8 mouse cellular contexts compared by ENCODE assay signal in genomic region chr4:142674641-142675465, GRCm38 (mm10).
A peak's percentile ranks its signal among the peaks of the same experiment; 100 is the strongest.
DNase-seq lines count a peak whose midpoint lies in the region; ATAC-seq and TF ChIP-seq lines count a peak whose summit lies in the region.

No protein-coding gene starts in this region.

- 66% methylated on average over 22 of the region's 22 CpGs for WGBS in hindbrain, postnatal 0 days
- 69% methylated on average over 22 of the region's 22 CpGs for WGBS in hindbrain, embryonic 16.5 days
- 63% methylated on average over 22 of the region's 22 CpGs for whole genome bisulfite sequencing in embryonic facial prominence, embryonic 10.5 days
- 21% methylated on average over 22 of the region's 22 CpGs for WGBS in limb, embryonic 13.5 days
- WGBS in intestine, embryonic 16.5 days: 57% methylated on average over 22 of the region's 22 CpGs

- no peak overlapping the region for H3K4me3 ChIP-seq in hindbrain, postnatal 0 days (ENCODE audit: low read length)
- no peak overlapping the region for H3K4me3 ChIP-seq in hindbrain, embryonic 16.5 days (ENCODE audit: low read length)
- H3K4me3 ChIP-seq in embryonic facial prominence, embryonic 10.5 days: no peak overlapping the region
- H3K4me3 ChIP-seq in limb, embryonic 13.5 days: no peak overlapping the region
- H3K4me3 ChIP-seq in intestine, embryonic 16.5 days (ENCODE audit: low read length): no peak overlapping the region

- TF ChIP-seq CTCF in hindbrain, postnatal 0 days (IDR thresholded peaks at IDR 0.05; ENCODE audit: low read depth): no peak
- no peak for TF ChIP-seq CTCF in brain, embryonic 14.5 days (IDR thresholded peaks at IDR 0.05; ENCODE audit: borderline replicate concordance, extremely low read depth, insufficient read depth, insufficient read length)

- DNase-seq in hindbrain, postnatal 0 days (ENCODE audit: low spot score): peak; percentile 44
- DNase-seq in brain, embryonic 14.5 days (ENCODE audit: low read depth): peak; percentile 33
- DNase-seq in embryonic facial prominence, embryonic 10.5 days (ENCODE audit: low spot score): peak; percentile 65
- no peak for DNase-seq in MN1 (ENCODE audit: low spot score)
- DNase-seq in left cerebral cortex, adult 18-20 months (ENCODE audit: low spot score in 2 of 2): no peak

- TF ChIP-seq POLR2A in brain, embryonic 14.5 days (IDR thresholded peaks at IDR 0.05; ENCODE audit: borderline replicate concordance, extremely low read depth, insufficient read depth, insufficient read length, poor library complexity, severe bottlenecking): no peak

- H3K4me1 ChIP-seq in hindbrain, postnatal 0 days (ENCODE audit: insufficient read depth, low read length): no peaks in the 10 kb centered on the region
- H3K4me1 ChIP-seq in hindbrain, embryonic 16.5 days (ENCODE audit: control insufficient read depth, insufficient read depth, low read depth, low read length): no peaks in the 10 kb centered on the region
- H3K4me1 ChIP-seq in embryonic facial prominence, embryonic 10.5 days: peaks cover 21% of the 10 kb centered on the region
- peaks cover 35% of the 10 kb centered on the region for H3K4me1 ChIP-seq in limb, embryonic 13.5 days
- no peaks in the 10 kb centered on the region for H3K4me1 ChIP-seq in intestine, embryonic 16.5 days (ENCODE audit: control insufficient read depth, insufficient read depth, low read length)

- H3K4me2 ChIP-seq in hindbrain, postnatal 0 days (ENCODE audit: low read depth, low read length): no peak overlapping the region
- no peak overlapping the region for H3K4me2 ChIP-seq in hindbrain, embryonic 16.5 days (ENCODE audit: low read length)
- H3K4me2 ChIP-seq in limb, embryonic 13.5 days (replicated peaks): peak overlapping the region; percentile 31; the same call in 1 of the 2 replicates
- no peak overlapping the region for H3K4me2 ChIP-seq in intestine, embryonic 16.5 days (ENCODE audit: low read depth, low read length)

- no peak overlapping the region for H3K9ac ChIP-seq in hindbrain, postnatal 0 days (replicated peaks; ENCODE audit: low read length)
- H3K9ac ChIP-seq in hindbrain, embryonic 16.5 days (ENCODE audit: low read depth, low read length): no peak overlapping the region
- no peak overlapping the region for H3K9ac ChIP-seq in limb, embryonic 13.5 days
- no peak overlapping the region for H3K9ac ChIP-seq in intestine, embryonic 16.5 days (ENCODE audit: low read depth, low read length)

- no peaks in the 10 kb centered on the region for H3K9me3 ChIP-seq in hindbrain, postnatal 0 days (ENCODE audit: low read length)
- H3K9me3 ChIP-seq in hindbrain, embryonic 16.5 days (ENCODE audit: control insufficient read depth, low read length): no peaks in the 10 kb centered on the region
- H3K9me3 ChIP-seq in embryonic facial prominence, embryonic 10.5 days: no peaks in the 10 kb centered on the region
- no peaks in the 10 kb centered on the region for H3K9me3 ChIP-seq in limb, embryonic 13.5 days
- H3K9me3 ChIP-seq in intestine, embryonic 16.5 days (ENCODE audit: control insufficient read depth, low read length): no peaks in the 10 kb centered on the region

- no peaks in the 10 kb centered on the region for H3K27me3 ChIP-seq in hindbrain, postnatal 0 days (ENCODE audit: insufficient read depth, low read length)
- H3K27me3 ChIP-seq in hindbrain, embryonic 16.5 days (replicated peaks; ENCODE audit: control insufficient read depth, insufficient read depth, low read length): no peaks in the 10 kb centered on the region
- H3K27me3 ChIP-seq in embryonic facial prominence, embryonic 10.5 days (replicated peaks; ENCODE audit: low read depth, poor library complexity, severe bottlenecking): no peaks in the 10 kb centered on the region
- H3K27me3 ChIP-seq in limb, embryonic 13.5 days: no peaks in the 10 kb centered on the region
- H3K27me3 ChIP-seq in intestine, embryonic 16.5 days (replicated peaks; ENCODE audit: control insufficient read depth, insufficient read depth, low read length): no peaks in the 10 kb centered on the region

- no peak overlapping the region for H3K27ac ChIP-seq in hindbrain, postnatal 0 days
- H3K27ac ChIP-seq in hindbrain, embryonic 16.5 days (ENCODE audit: low read depth, low read length): no peak overlapping the region
- peak overlapping the region; percentile 3; the same call in 1 of the 2 replicates for H3K27ac ChIP-seq in embryonic facial prominence, embryonic 10.5 days (replicated peaks)
- H3K27ac ChIP-seq in limb, embryonic 13.5 days: peak overlapping the region; percentile 80
- no peak overlapping the region for H3K27ac ChIP-seq in intestine, embryonic 16.5 days (ENCODE audit: low read length)

- H3K36me3 ChIP-seq in hindbrain, postnatal 0 days (ENCODE audit: insufficient read depth, low read length): no peaks in the 10 kb centered on the region
- no peaks in the 10 kb centered on the region for H3K36me3 ChIP-seq in hindbrain, embryonic 16.5 days (ENCODE audit: control insufficient read depth, insufficient read depth, low read length)
- no peaks in the 10 kb centered on the region for H3K36me3 ChIP-seq in embryonic facial prominence, embryonic 10.5 days (replicated peaks)
- H3K36me3 ChIP-seq in limb, embryonic 13.5 days: no peaks in the 10 kb centered on the region
- no peaks in the 10 kb centered on the region for H3K36me3 ChIP-seq in intestine, embryonic 16.5 days (ENCODE audit: control insufficient read depth, insufficient read depth, low read length)

- ATAC-seq in hindbrain, postnatal 0 days: no peak
- no peak for ATAC-seq in hindbrain, embryonic 16.5 days
- peak; percentile 85 for ATAC-seq in limb, embryonic 13.5 days (ENCODE audit: low FRiP score, low read depth)
- ATAC-seq in intestine, embryonic 16.5 days: no peak

Comparison
In these comparisons a context has a peak if more than half of its experiments do, and no peak if none do; other contexts are left out.
1. DNase-seq: peak in hindbrain, postnatal 0 days (single experiment), brain, embryonic 14.5 days (single experiment) and embryonic facial prominence, embryonic 10.5 days (single experiment); none in MN1 (single experiment) and left cerebral cortex, adult 18-20 months (0 of 2).
2. H3K27ac ChIP-seq: peak in embryonic facial prominence, embryonic 10.5 days (single experiment) and limb, embryonic 13.5 days (single experiment); none in hindbrain, postnatal 0 days (single experiment), hindbrain, embryonic 16.5 days (single experiment) and intestine, embryonic 16.5 days (single experiment).